Mouse (Mus musculus) lung, postnatal 0 days (tissue): ENCODE measurements around the gene Arl5c. TPM values are rescaled to one million over a fixed set of nuclear protein-coding genes. Genes with fewer than 3 reads are reported as not detected.

Source experiments
- ATAC-seq: fragments of 200-750 bp; cut with Nextera tagmentation; 2 replicates; pipeline ENCODE4 v1.8.0; 2017; ENCODE audit warnings: moderate library complexity
- DNase-seq: peaks from one replicate; pipeline ENCODE4 v3.0.0-alpha.2; 2016; ENCODE audit warnings: low spot score
- H3K27ac ChIP-seq: fragments of 300-500 bp; sonication (generic); 2 replicates; pipeline ENCODE4 v1.5.1; 2014; ENCODE audit warnings: antibody characterized with exemption, mild to moderate bottlenecking, low read length, mixed read lengths
- H3K27me3 ChIP-seq: fragments of 300-500 bp; sonication (generic); replicated peaks from 2 replicates; pipeline ENCODE4 v1.6.1; 2014; ENCODE audit warnings: low read length, mixed read lengths; ENCODE audit not compliant: insufficient read depth
- H3K36me3 ChIP-seq: fragments of 300-500 bp; sonication (generic); 2 replicates; pipeline ENCODE4 v1.6.1; 2014; ENCODE audit warnings: low read length, mixed read lengths; ENCODE audit not compliant: insufficient read depth
- H3K4me1 ChIP-seq: fragments of 300-500 bp; sonication (generic); 2 replicates; pipeline ENCODE4 v1.6.1; 2014; ENCODE audit warnings: antibody characterized with exemption, low read depth, low read length, mixed read lengths; ENCODE audit not compliant: insufficient read depth
- H3K4me2 ChIP-seq: fragments of 300-500 bp; sonication (generic); replicated peaks from 2 replicates; pipeline ENCODE4 v1.6.1; 2014; ENCODE audit warnings: low read depth, mild to moderate bottlenecking, low read length, moderate library complexity, mixed read lengths
- H3K4me3 ChIP-seq: fragments of 300-500 bp; sonication (generic); 2 replicates; pipeline ENCODE4 v1.5.1; 2014; ENCODE audit warnings: low read depth, low read length
- H3K9ac ChIP-seq: fragments of 300-500 bp; sonication (generic); replicated peaks from 2 replicates; pipeline ENCODE4 v1.6.1; 2014; ENCODE audit warnings: low read depth, mild to moderate bottlenecking
- H3K9me3 ChIP-seq: fragments of 300-500 bp; sonication (generic); 2 replicates; pipeline ENCODE4 v1.6.1; 2016; ENCODE audit warnings: low read length, mixed read lengths
- CTCF ChIP-seq: IDR thresholded peaks from 2 replicates; pipeline ENCODE4 v1.5.1; 2016; ENCODE audit warnings: antibody characterized with exemption, mild to moderate bottlenecking
- EP300 ChIP-seq: IDR thresholded peaks from 2 replicates; pipeline ENCODE4 v1.6.1; 2016; ENCODE audit warnings: antibody characterized with exemption, mild to moderate bottlenecking, control low read depth
- WGBS: fragments of 180-500 bp; shearing (Covaris S2); extraction: QIAGEN DNeasy Blood & Tissue Kit; methylation state at CpG from one replicate; pipeline ENCODE4 v1.1.7; 2014; 5-methylcytosine and 5-hydroxymethylcytosine counted together
- polyA plus RNA-seq: library from polyadenylated mRNA; unstranded; fragments of >200 nt; fragmentation: Nextera tagmentation; extraction: Ambion mirVana; gene quantifications from 2 replicates; pipeline ENCODE4 v1.2.1, GENCODE M21; 2015

Gene Arl5c
- polyA plus RNA-seq, 1 experiment from 2014 or later, result 4.6 TPM

DNA sequence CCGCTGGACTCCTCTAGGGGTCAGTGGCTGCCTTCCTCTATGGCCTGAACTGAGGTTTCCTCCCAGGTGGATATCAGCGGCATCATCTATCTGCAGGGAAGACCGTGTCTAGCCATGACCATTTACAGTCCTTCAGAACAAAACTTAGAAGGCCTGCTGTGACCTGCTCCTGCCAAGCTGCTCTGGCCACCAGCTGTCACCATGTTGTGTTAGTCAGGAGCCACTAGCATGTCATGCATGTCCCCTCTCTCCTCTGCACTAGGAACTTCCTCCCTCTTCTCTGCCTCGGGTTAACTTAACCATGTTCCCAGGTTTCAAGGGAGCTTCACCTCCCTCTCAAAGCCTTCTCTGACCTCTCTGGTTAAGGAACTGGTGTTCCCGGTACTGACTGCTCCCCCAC is 3.8 kb upstream of the Arl5c start:
- H3K4me1 ChIP-seq, result peaks cover 8% of the 10 kb centered on the region
- DNase-seq (peak; percentile 6), ATAC-seq (no peak)
- no peak overlapping the region for H3K4me2 ChIP-seq
- no peak overlapping the region for H3K27ac ChIP-seq
- TF ChIP-seq EP300 (no peak), CTCF (no peak)
- H3K27me3 ChIP-seq, result no peaks in the 10 kb centered on the region
- H3K9ac ChIP-seq, result no peak overlapping the region
- no peaks in the 10 kb centered on the region for H3K36me3 ChIP-seq
- 52% methylated on average over 5 of the region's 5 CpGs for WGBS
- H3K4me3 ChIP-seq, result no peak overlapping the region
- H3K9me3 ChIP-seq, result no peaks in the 10 kb centered on the region

- peak; percentile 5 for DNase-seq
- H3K4me3 ChIP-seq, result no peak overlapping the region
- no peak for ATAC-seq
- no peak overlapping the region for H3K9ac ChIP-seq
- no peak overlapping the region for H3K4me2 ChIP-seq
- TF ChIP-seq CTCF (no peak), EP300 (no peak)
- no peak overlapping the region for H3K27ac ChIP-seq
- H3K27me3 ChIP-seq, result no peaks in the 10 kb centered on the region
- H3K4me1 ChIP-seq, result peaks cover 8% of the 10 kb centered on the region
- no peaks in the 10 kb centered on the region for H3K36me3 ChIP-seq
- WGBS, result 42% methylated on average over 7 of the region's 7 CpGs
- H3K9me3 ChIP-seq, result no peaks in the 10 kb centered on the region
These were observed 3.1 kb upstream of the Arl5c start for GRCm38 (mm10) chr11:97998898-97999608.

GRCm38 (mm10) chr11:97998074-97998793 is 2.3 kb upstream of the Arl5c start:
- Histone ChIP-seq H3K9me3 (no peaks in the 10 kb centered on the region), H3K27ac (no peak overlapping the region), H3K4me1 (peaks cover 8% of the 10 kb centered on the region), H3K36me3 (no peaks in the 10 kb centered on the region), H3K4me2 (no peak overlapping the region), H3K4me3 (no peak overlapping the region), H3K9ac (no peak overlapping the region), H3K27me3 (no peaks in the 10 kb centered on the region)
- DNase-seq (peak; percentile 7), ATAC-seq (no peak)
- 71% methylated on average over 11 of the region's 11 CpGs for WGBS
- TF ChIP-seq CTCF (no peak), EP300 (no peak)

DNA sequence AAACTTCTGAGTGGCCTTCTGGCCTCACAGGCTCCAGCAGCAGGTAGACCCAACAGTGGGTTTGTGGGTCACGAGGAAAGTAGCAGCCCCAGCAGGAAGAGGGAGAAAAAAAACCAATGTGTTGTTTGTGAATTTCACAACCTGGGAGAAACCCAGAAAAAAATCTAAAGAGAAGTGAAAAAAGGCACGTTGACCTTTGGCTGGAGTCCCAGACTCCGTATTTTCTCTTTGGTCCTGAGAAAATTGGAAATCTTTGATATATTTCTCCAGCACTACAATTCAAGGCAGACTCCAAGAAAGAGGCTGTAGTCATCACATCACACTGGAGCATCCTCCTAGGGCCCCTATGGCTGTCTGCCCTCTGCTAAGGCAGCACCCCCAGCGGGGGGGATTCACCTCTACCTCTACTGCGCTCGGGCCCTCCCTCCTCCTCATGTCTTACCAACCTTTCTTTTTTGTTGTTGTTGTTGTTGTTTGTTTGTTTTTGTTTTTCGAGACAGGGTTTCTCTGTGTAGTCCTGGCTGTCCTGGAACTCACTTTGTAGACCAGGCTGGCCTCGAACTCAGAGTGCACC is 1.5 kb upstream of the Arl5c start:
- WGBS, result 60% methylated on average over 8 of the region's 8 CpGs
- H3K27ac ChIP-seq, result no peak overlapping the region
- no peaks in the 10 kb centered on the region for H3K36me3 ChIP-seq
- no peak for TF ChIP-seq EP300
- TF ChIP-seq CTCF, result no peak
- H3K9me3 ChIP-seq, result no peaks in the 10 kb centered on the region
- H3K4me3 ChIP-seq, result no peak overlapping the region
- DNase-seq, result peak; percentile 16
- no peak overlapping the region for H3K9ac ChIP-seq
- H3K4me2 ChIP-seq, result no peak overlapping the region
- H3K4me1 ChIP-seq, result peaks cover 8% of the 10 kb centered on the region
- ATAC-seq, result no peak
- H3K27me3 ChIP-seq, result no peaks in the 10 kb centered on the region

GRCm38 (mm10) chr11:97996691-97997090 is 710 bp upstream of the Arl5c start:
- DNase-seq (no peak), ATAC-seq (no peak)
- Histone ChIP-seq H3K4me1 (peaks cover 8% of the 10 kb centered on the region), H3K27ac (no peak overlapping the region), H3K9me3 (no peaks in the 10 kb centered on the region), H3K9ac (no peak overlapping the region), H3K36me3 (no peaks in the 10 kb centered on the region), H3K27me3 (no peaks in the 10 kb centered on the region), H3K4me2 (no peak overlapping the region), H3K4me3 (no peak overlapping the region)
- no peak for TF ChIP-seq CTCF
- 60% methylated on average over 1 of the region's 1 CpGs for WGBS

- no peak for TF ChIP-seq EP300
- TF ChIP-seq CTCF, result peak; percentile 84
- peak; percentile 68 for ATAC-seq
- DNase-seq, result peak; percentile 86
- Histone ChIP-seq H3K9ac (peak overlapping the region; percentile 43; the same call in 1 of the 2 replicates), H3K27me3 (no peaks in the 10 kb centered on the region), H3K4me2 (peak overlapping the region; percentile 78), H3K36me3 (no peaks in the 10 kb centered on the region), H3K9me3 (no peaks in the 10 kb centered on the region), H3K4me3 (peak overlapping the region; percentile 41), H3K4me1 (peaks cover 12% of the 10 kb centered on the region), H3K27ac (no peak overlapping the region)
- WGBS, result 7% methylated on average over 13 of the region's 13 CpGs
These were observed 1.4 kb downstream of the Arl5c start for GRCm38 (mm10) chr11:97994539-97995100.
